Mouse (Mus musculus): Measurements from ENCODE around the gene Ifnar1. TPM values are rescaled to one million over a fixed set of nuclear protein-coding genes. Genes with fewer than 3 reads are reported as not detected.

The Ifnar1 gene
- polyA plus RNA-seq, 1 experiment from 2014 or later, result 56.0 TPM

GRCm38 (mm10) chr16:91458301-91458746 is 26.7 kb upstream of the Ifnar1 start:
- DNase-seq (ENCODE audit: low spot score) (no peak), ATAC-seq (ENCODE audit: insufficient read depth, low FRiP score, low TSS enrichment) (no peak)
- Histone ChIP-seq H3K36me3 (ENCODE audit: control insufficient read depth, insufficient read depth, low read length) (no peaks in the 10 kb centered on the region), H3K9ac (ENCODE audit: low read length) (no peak overlapping the region), H3K4me2 (ENCODE audit: low read depth) (no peak overlapping the region), H3K27ac (ENCODE audit: low read depth, low read length) (no peak overlapping the region), H3K4me3 (ENCODE audit: low read depth, low read length) (no peak overlapping the region), H3K27me3 (ENCODE audit: control insufficient read depth, insufficient read depth, low read length) (no peaks in the 10 kb centered on the region), H3K9me3 (ENCODE audit: control insufficient read depth, low read length) (no peaks in the 10 kb centered on the region), H3K4me1 (ENCODE audit: control insufficient read depth, insufficient read depth, low read length) (peaks cover 3% of the 10 kb centered on the region; the same call in 1 of the 2 replicates)
- WGBS, result 83% methylated on average over 21 of the region's 21 CpGs

GRCm38 (mm10) chr16:91458976-91459375 is 26.1 kb upstream of the Ifnar1 start:
- no peak for ATAC-seq (ENCODE audit: insufficient read depth, low FRiP score, low TSS enrichment)
- no peak overlapping the region for H3K27ac ChIP-seq (ENCODE audit: low read depth, low read length)

GRCm38 (mm10) chr16:91459396-91459795 is 25.6 kb upstream of the Ifnar1 start:
- WGBS, result 91% methylated on average over 3 of the region's 3 CpGs
- Histone ChIP-seq H3K4me2 (ENCODE audit: low read depth) (no peak overlapping the region), H3K9me3 (ENCODE audit: control insufficient read depth, low read length) (no peaks in the 10 kb centered on the region), H3K27ac (ENCODE audit: low read depth, low read length) (no peak overlapping the region), H3K27me3 (ENCODE audit: control insufficient read depth, insufficient read depth, low read length) (no peaks in the 10 kb centered on the region), H3K36me3 (ENCODE audit: control insufficient read depth, insufficient read depth, low read length) (no peaks in the 10 kb centered on the region), H3K4me1 (ENCODE audit: control insufficient read depth, insufficient read depth, low read length) (peaks cover 3% of the 10 kb centered on the region; the same call in 1 of the 2 replicates), H3K4me3 (ENCODE audit: low read depth, low read length) (no peak overlapping the region), H3K9ac (ENCODE audit: low read length) (no peak overlapping the region)
- no peak for DNase-seq (ENCODE audit: low spot score)
- ATAC-seq (ENCODE audit: insufficient read depth, low FRiP score, low TSS enrichment), result no peak

More at GRCm38 (mm10) chr16:91458976-91459375, 26.1 kb upstream of the Ifnar1 start:
- no peak overlapping the region for H3K4me2 ChIP-seq (ENCODE audit: low read depth)
- H3K4me3 ChIP-seq (ENCODE audit: low read depth, low read length), result no peak overlapping the region
- no peaks in the 10 kb centered on the region for H3K27me3 ChIP-seq (ENCODE audit: control insufficient read depth, insufficient read depth, low read length)
- 62% methylated on average over 5 of the region's 5 CpGs for WGBS
- no peaks in the 10 kb centered on the region for H3K36me3 ChIP-seq (ENCODE audit: control insufficient read depth, insufficient read depth, low read length)
- no peaks in the 10 kb centered on the region for H3K9me3 ChIP-seq (ENCODE audit: control insufficient read depth, low read length)
- DNase-seq (ENCODE audit: low spot score), result no peak
- H3K9ac ChIP-seq (ENCODE audit: low read length), result no peak overlapping the region
- peaks cover 3% of the 10 kb centered on the region; the same call in 1 of the 2 replicates for H3K4me1 ChIP-seq (ENCODE audit: control insufficient read depth, insufficient read depth, low read length)

- Histone ChIP-seq H3K4me1 (ENCODE audit: control insufficient read depth, insufficient read depth, low read length) (peaks cover 3% of the 10 kb centered on the region; the same call in 1 of the 2 replicates), H3K9me3 (ENCODE audit: control insufficient read depth, low read length) (no peaks in the 10 kb centered on the region), H3K27me3 (ENCODE audit: control insufficient read depth, insufficient read depth, low read length) (no peaks in the 10 kb centered on the region), H3K27ac (ENCODE audit: low read depth, low read length) (no peak overlapping the region), H3K36me3 (ENCODE audit: control insufficient read depth, insufficient read depth, low read length) (no peaks in the 10 kb centered on the region), H3K4me2 (ENCODE audit: low read depth) (no peak overlapping the region), H3K4me3 (ENCODE audit: low read depth, low read length) (no peak overlapping the region), H3K9ac (ENCODE audit: low read length) (no peak overlapping the region)
- DNase-seq (ENCODE audit: low spot score), result no peak
- WGBS, result 72% methylated on average over 11 of the region's 11 CpGs
- ATAC-seq (ENCODE audit: insufficient read depth, low FRiP score, low TSS enrichment), result no peak
These were observed 25.1 kb upstream of the Ifnar1 start for GRCm38 (mm10) chr16:91459841-91460370.

- no peak overlapping the region for H3K4me2 ChIP-seq (ENCODE audit: low read depth)
- 70% methylated on average over 11 of the region's 11 CpGs for WGBS
- H3K27me3 ChIP-seq (ENCODE audit: control insufficient read depth, insufficient read depth, low read length), result no peaks in the 10 kb centered on the region
- peaks cover 8% of the 10 kb centered on the region for H3K4me1 ChIP-seq (ENCODE audit: control insufficient read depth, insufficient read depth, low read length)
- DNase-seq (ENCODE audit: low spot score) (no peak), ATAC-seq (ENCODE audit: insufficient read depth, low FRiP score, low TSS enrichment) (no peak)
- no peak overlapping the region for H3K4me3 ChIP-seq (ENCODE audit: low read depth, low read length)
- H3K9me3 ChIP-seq (ENCODE audit: control insufficient read depth, low read length), result no peaks in the 10 kb centered on the region
- H3K9ac ChIP-seq (ENCODE audit: low read length), result no peak overlapping the region
- H3K36me3 ChIP-seq (ENCODE audit: control insufficient read depth, insufficient read depth, low read length), result no peaks in the 10 kb centered on the region
- H3K27ac ChIP-seq (ENCODE audit: low read depth, low read length), result no peak overlapping the region
These were observed 23.9 kb upstream of the Ifnar1 start for GRCm38 (mm10) chr16:91461066-91461638.

- no peak overlapping the region for H3K9ac ChIP-seq (ENCODE audit: low read length)
These were observed 23.3 kb upstream of the Ifnar1 start for GRCm38 (mm10) chr16:91461773-91462181.

GRCm38 (mm10) chr16:91462644-91463043 is 22.4 kb upstream of the Ifnar1 start:
- H3K4me1 ChIP-seq (ENCODE audit: control insufficient read depth, insufficient read depth, low read length), result peaks cover 8% of the 10 kb centered on the region
- ATAC-seq (ENCODE audit: insufficient read depth, low FRiP score, low TSS enrichment) (no peak), DNase-seq (ENCODE audit: low spot score) (no peak)
- no peaks in the 10 kb centered on the region for H3K27me3 ChIP-seq (ENCODE audit: control insufficient read depth, insufficient read depth, low read length)
- H3K9me3 ChIP-seq (ENCODE audit: control insufficient read depth, low read length), result no peaks in the 10 kb centered on the region
- H3K4me3 ChIP-seq (ENCODE audit: low read depth, low read length), result no peak overlapping the region
- no peak overlapping the region for H3K4me2 ChIP-seq (ENCODE audit: low read depth)
- H3K27ac ChIP-seq (ENCODE audit: low read depth, low read length), result no peak overlapping the region
- H3K9ac ChIP-seq (ENCODE audit: low read length), result no peak overlapping the region
- 78% methylated on average over 3 of the region's 3 CpGs for WGBS
- no peaks in the 10 kb centered on the region for H3K36me3 ChIP-seq (ENCODE audit: control insufficient read depth, insufficient read depth, low read length)

More at GRCm38 (mm10) chr16:91461773-91462181, 23.3 kb upstream of the Ifnar1 start:
- Histone ChIP-seq H3K4me3 (ENCODE audit: low read depth, low read length) (no peak overlapping the region), H3K36me3 (ENCODE audit: control insufficient read depth, insufficient read depth, low read length) (no peaks in the 10 kb centered on the region), H3K9me3 (ENCODE audit: control insufficient read depth, low read length) (no peaks in the 10 kb centered on the region), H3K4me1 (ENCODE audit: control insufficient read depth, insufficient read depth, low read length) (peaks cover 8% of the 10 kb centered on the region), H3K27me3 (ENCODE audit: control insufficient read depth, insufficient read depth, low read length) (no peaks in the 10 kb centered on the region), H3K27ac (ENCODE audit: low read depth, low read length) (no peak overlapping the region), H3K4me2 (ENCODE audit: low read depth) (no peak overlapping the region)
- whole genome bisulfite sequencing, result 64% methylated on average over 9 of the region's 9 CpGs
- ATAC-seq (ENCODE audit: insufficient read depth, low FRiP score, low TSS enrichment) (no peak), DNase-seq (ENCODE audit: low spot score) (no peak)

- no peak overlapping the region for H3K27ac ChIP-seq (ENCODE audit: low read depth, low read length)
- 88% methylated on average over 2 of the region's 2 CpGs for WGBS
- H3K4me2 ChIP-seq (ENCODE audit: low read depth), result no peak overlapping the region
- H3K9me3 ChIP-seq (ENCODE audit: control insufficient read depth, low read length), result no peaks in the 10 kb centered on the region
- no peak overlapping the region for H3K9ac ChIP-seq (ENCODE audit: low read length)
- H3K4me1 ChIP-seq (ENCODE audit: control insufficient read depth, insufficient read depth, low read length), result peaks cover 8% of the 10 kb centered on the region
- ATAC-seq (ENCODE audit: insufficient read depth, low FRiP score, low TSS enrichment) (no peak), DNase-seq (ENCODE audit: low spot score) (no peak)
- no peak overlapping the region for H3K4me3 ChIP-seq (ENCODE audit: low read depth, low read length)
- no peaks in the 10 kb centered on the region for H3K27me3 ChIP-seq (ENCODE audit: control insufficient read depth, insufficient read depth, low read length)
- H3K36me3 ChIP-seq (ENCODE audit: control insufficient read depth, insufficient read depth, low read length), result 0 out of 2 replicates have a peak, but pooled peaks cover 2% of the 10 kb centered on the region
These were observed 21.6 kb upstream of the Ifnar1 start for GRCm38 (mm10) chr16:91463400-91463799.

GRCm38 (mm10) chr16:91463836-91464400 is 21.1 kb upstream of the Ifnar1 start:
- H3K36me3 ChIP-seq (ENCODE audit: control insufficient read depth, insufficient read depth, low read length), result 0 out of 2 replicates have a peak, but pooled peaks cover 2% of the 10 kb centered on the region
- peaks cover 8% of the 10 kb centered on the region for H3K4me1 ChIP-seq (ENCODE audit: control insufficient read depth, insufficient read depth, low read length)
- peak overlapping the region; percentile 55 for H3K4me3 ChIP-seq (ENCODE audit: low read depth, low read length)
- no peak for DNase-seq (ENCODE audit: low spot score)
- 88% methylated on average over 4 of the region's 4 CpGs for WGBS
- H3K9me3 ChIP-seq (ENCODE audit: control insufficient read depth, low read length), result no peaks in the 10 kb centered on the region
- peak overlapping the region; percentile 92 for H3K4me2 ChIP-seq (ENCODE audit: low read depth)
- no peak for ATAC-seq (ENCODE audit: insufficient read depth, low FRiP score, low TSS enrichment)
- H3K27me3 ChIP-seq (ENCODE audit: control insufficient read depth, insufficient read depth, low read length), result no peaks in the 10 kb centered on the region
- peak overlapping the region; percentile 62 for H3K9ac ChIP-seq (ENCODE audit: low read length)
- H3K27ac ChIP-seq (ENCODE audit: low read depth, low read length), result no peak overlapping the region

All from neural tube, embryonic 11.5 days (tissue).